Mouse (Mus musculus) C2C12 (cell line): Measurements from ENCODE around the gene Dcbld1. TPM values are rescaled to one million over a fixed set of nuclear protein-coding genes. Genes with fewer than 3 reads are reported as not detected.

Source experiments
- H3K27me3 ChIP-seq: one replicate; pipeline ENCODE4 v1.6.1; 2011; ENCODE audit not compliant: control insufficient read depth, insufficient read depth, insufficient read length
- H3K36me3 ChIP-seq: one replicate; pipeline ENCODE4 v1.6.1; 2011; ENCODE audit not compliant: control insufficient read depth, insufficient read depth
- H3K4me3 ChIP-seq: one replicate; pipeline ENCODE4 v1.5.1; 2011; ENCODE audit warnings: mild to moderate bottlenecking, control low read depth; ENCODE audit not compliant: poor library complexity, insufficient read depth, severe bottlenecking
- H3K79me2 ChIP-seq: one replicate; pipeline ENCODE4 v1.6.1; 2011; ENCODE audit not compliant: control insufficient read depth, insufficient read depth
- H3K79me3 ChIP-seq: one replicate; pipeline ENCODE4 v1.6.1; 2011; ENCODE audit warnings: low read depth, control low read depth
- H3ac ChIP-seq: one replicate; pipeline ENCODE3; 2011; ENCODE audit warnings: low read depth; ENCODE audit not compliant: control insufficient read depth, insufficient read length
- CEBPB ChIP-seq: IDR thresholded peaks from one replicate; pipeline ENCODE4 v1.6.1; 2011; ENCODE audit warnings: low read depth, mild to moderate bottlenecking, control low read depth, moderate library complexity
- CTCF ChIP-seq: IDR thresholded peaks from one replicate; pipeline ENCODE4 v1.5.1; 2011; ENCODE audit not compliant: control insufficient read depth, insufficient read depth, insufficient read length
- FOSL1 ChIP-seq: IDR thresholded peaks from one replicate; pipeline ENCODE4 v1.8.0; 2011; ENCODE audit warnings: mild to moderate bottlenecking, low read length; ENCODE audit not compliant: poor library complexity, insufficient read depth, severe bottlenecking
- MAX ChIP-seq: IDR thresholded peaks from one replicate; pipeline ENCODE4 v1.6.1; 2011; ENCODE audit warnings: mild to moderate bottlenecking, control low read depth
- MYOD1 ChIP-seq: IDR thresholded peaks from one replicate; pipeline ENCODE4 v1.6.1; 2011; ENCODE audit warnings: low read depth; ENCODE audit not compliant: control insufficient read depth, insufficient read length
- MYOG ChIP-seq: IDR thresholded peaks from one replicate; pipeline ENCODE4 v1.6.1; 2011; ENCODE audit not compliant: control insufficient read depth, insufficient read length; ENCODE audit errors: extremely low read depth
- USF1 ChIP-seq: IDR thresholded peaks from one replicate; pipeline ENCODE4 v1.6.1; 2011; ENCODE audit warnings: low read depth, mild to moderate bottlenecking, control low read depth, moderate library complexity
- long read RNA-seq, 2 experiments: library from polyadenylated mRNA; unstranded; transcript quantifications; one replicate each; pipeline ENCODE4 v2.0.0; 2019 to 2020
- polyA plus RNA-seq: library from polyadenylated mRNA; unstranded; fragments of >200 nt; fragmentation: generic; extraction: Trizol; gene quantifications from one replicate; pipeline ENCODE4 v1.2.1, GENCODE M21; 2012; ENCODE audit warnings: missing spikeins

Gene Dcbld1
- polyA plus RNA-seq: 5.6 TPM
- long read RNA-seq, experiment 1, transcript Dcbld1-201 (11 exons, 3,024 nt): major isoform, 5 of 7 reads
- long read RNA-seq, experiment 1, partial matches to known transcripts: 1 of 7 reads
- long read RNA-seq, experiment 1, other reads (novel, unspliced or antisense): 0 of 7 reads
- long read RNA-seq, experiment 2, transcript Dcbld1-203 (10 exons, 2,795 nt): minor isoform, 6 of 62 reads
- long read RNA-seq, experiment 2, transcript Dcbld1-201 (11 exons, 3,024 nt): major isoform, 44 of 62 reads
- long read RNA-seq, experiment 2, partial matches to known transcripts: 1 of 62 reads
- long read RNA-seq, experiment 2, other reads (novel, unspliced or antisense): 11 of 62 reads

DNA sequence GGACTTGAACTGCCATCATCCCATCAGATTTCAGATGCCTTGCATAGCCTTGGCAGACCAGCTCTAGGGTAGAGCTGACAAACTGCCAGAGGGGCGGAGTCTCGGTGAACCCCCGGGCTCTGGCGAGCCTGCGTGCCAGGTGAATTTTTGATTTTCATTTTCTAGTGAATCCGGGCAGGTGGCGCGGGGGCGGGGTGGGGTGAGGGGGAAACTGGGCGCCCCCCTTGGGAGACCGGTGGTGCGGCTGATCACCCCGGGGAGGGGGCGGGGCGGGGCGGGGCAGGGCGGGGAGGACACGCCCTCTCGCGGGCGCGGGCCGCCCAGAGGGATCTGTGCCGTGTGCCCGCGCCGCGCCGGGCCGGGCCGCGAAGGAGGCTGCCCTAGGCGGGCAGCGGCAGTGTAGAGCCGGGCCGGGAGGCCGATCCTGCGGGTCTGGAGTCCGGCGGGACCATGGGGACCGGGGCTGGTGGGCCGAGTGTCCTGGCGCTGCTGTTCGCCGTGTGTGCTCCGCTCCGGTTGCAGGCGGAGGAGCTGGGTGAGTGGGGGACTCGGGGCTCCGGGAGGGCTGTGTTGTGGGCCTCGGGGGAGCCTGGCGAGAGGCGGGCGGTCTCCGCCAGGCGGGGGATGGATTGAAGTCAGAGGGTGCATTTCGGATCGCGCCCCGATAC is at the start of gene Dcbld1:
Dcbld1 (plus strand) TSS at position 319 of the 668 bp plus-strand sequence.
- peak within 1 kb of the TSS; percentile 98 for H3ac ChIP-seq
- TF ChIP-seq MYOD1: no peak
- TF ChIP-seq CEBPB: no peak
- no peak for TF ChIP-seq CTCF
- no peak for TF ChIP-seq USF1
- no peak for TF ChIP-seq MYOG
- no peak for TF ChIP-seq MAX
- no peak for TF ChIP-seq FOSL1
- peak within 1 kb of the TSS; percentile 79 for H3K4me3 ChIP-seq
- peaks cover 4% of the 10 kb centered on the region for H3K36me3 ChIP-seq
- H3K27me3 ChIP-seq: no peaks in the 10 kb centered on the region
- peaks cover 30% of the 10 kb centered on the region for H3K79me2 ChIP-seq
- peaks cover 10% of the 10 kb centered on the region for H3K79me3 ChIP-seq

DNA sequence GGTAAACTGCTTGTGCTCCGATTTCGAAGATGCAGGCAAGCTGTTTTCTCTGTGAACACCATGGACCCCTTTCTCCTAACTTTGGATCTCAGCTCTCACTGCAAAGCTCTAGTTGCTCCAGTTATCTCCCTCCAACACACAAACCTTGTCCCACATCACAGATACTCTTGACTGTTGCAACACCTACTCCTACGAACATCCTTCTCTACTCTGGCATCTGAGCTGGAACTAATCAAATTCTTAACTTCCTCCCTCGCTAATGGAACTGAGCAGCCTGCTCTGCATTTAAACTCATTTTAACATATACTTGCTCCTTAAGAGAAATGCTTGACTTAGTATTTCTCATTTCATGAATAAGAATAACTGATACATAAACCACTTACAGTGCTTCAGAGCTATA is 47.5 kb upstream of the Dcbld1 start:
- no peak for TF ChIP-seq CEBPB
- TF ChIP-seq CTCF: no peak
- TF ChIP-seq MYOD1: no peak
- no peak for TF ChIP-seq FOSL1
- no peak for TF ChIP-seq MAX
- no peak for TF ChIP-seq USF1
- no peak for TF ChIP-seq MYOG
- no peaks in the 10 kb centered on the region for H3K36me3 ChIP-seq
- no peaks in the 10 kb centered on the region for H3K27me3 ChIP-seq
- no peak overlapping the region for H3ac ChIP-seq
- H3K4me3 ChIP-seq: no peak overlapping the region
- no peaks in the 10 kb centered on the region for H3K79me2 ChIP-seq
- H3K79me3 ChIP-seq: no peaks in the 10 kb centered on the region

DNA sequence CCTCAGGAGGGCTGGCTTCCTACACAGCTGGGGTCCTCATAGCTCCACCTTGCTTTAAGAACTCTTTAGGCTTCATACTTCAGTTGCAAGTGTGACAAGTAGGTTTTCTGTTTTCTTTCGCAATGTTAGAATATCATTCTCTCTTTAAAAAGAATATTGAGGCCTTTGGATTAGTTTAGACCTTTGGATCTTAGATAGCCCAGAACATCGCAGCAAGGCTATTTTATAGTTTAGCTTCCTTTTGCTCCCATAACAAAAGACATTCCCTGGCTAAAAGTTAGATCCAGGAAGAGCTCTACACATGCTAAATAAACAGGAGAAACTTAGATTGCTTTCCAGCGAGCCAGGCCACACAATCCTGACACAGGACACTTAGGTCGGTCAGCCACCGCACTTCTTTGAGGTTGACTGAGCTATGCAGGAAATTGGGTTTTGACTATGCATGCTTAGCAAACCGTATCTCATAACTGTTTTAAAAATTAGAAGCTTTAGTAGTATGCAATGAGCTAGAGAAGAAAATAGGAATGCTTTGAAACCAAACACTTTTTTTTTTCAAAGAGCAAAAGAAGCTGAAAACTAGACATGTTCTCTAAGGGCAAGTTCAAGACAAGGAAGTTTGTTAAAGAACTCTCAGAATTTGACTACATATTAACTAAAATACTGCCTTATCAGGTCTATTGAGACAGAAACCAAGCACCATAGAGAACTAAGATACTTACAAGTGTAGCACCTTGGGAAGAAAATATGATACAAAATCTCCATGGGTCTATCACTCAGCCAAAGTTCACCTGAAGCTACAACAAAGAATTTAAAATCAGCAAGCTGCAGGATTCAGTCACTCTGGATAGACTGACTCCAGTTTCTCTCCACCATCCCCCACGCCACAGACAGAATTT is 38.2 kb upstream of the Dcbld1 start, which contains the start of gene Ros1:
Ros1 (minus strand) TSS at position 288 of the 896 bp plus-strand sequence.
- Histone ChIP-seq H3ac (no peak within 1 kb of the TSS), H3K79me3 (no peaks in the 10 kb centered on the region), H3K4me3 (no peak within 1 kb of the TSS), H3K79me2 (no peaks in the 10 kb centered on the region), H3K27me3 (no peaks in the 10 kb centered on the region), H3K36me3 (no peaks in the 10 kb centered on the region)
- TF ChIP-seq USF1: no peak
- no peak for TF ChIP-seq CEBPB
- no peak for TF ChIP-seq FOSL1
- no peak for TF ChIP-seq MYOD1
- TF ChIP-seq MAX: no peak
- TF ChIP-seq MYOG: no peak
- no peak for TF ChIP-seq CTCF

DNA sequence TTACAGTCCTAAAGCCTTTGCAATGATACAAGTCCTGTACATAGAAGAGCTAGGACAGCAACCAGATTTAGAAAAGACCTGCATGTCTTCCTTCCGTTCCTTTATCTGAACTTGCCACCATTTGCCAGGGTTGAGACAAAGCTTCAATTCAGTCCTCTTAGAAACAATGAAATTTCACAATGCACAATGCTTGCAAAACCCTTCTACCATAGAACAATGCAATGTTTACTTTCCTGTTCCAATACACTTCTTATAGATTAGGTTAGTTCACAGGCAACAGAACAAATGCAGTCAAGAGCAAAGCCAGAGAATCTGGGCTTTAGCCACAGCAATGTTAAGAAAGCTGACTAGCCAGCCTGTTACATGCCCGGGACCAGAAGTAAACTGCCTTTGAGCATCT is 29.4 kb upstream of the Dcbld1 start:
- Histone ChIP-seq H3K36me3 (no peaks in the 10 kb centered on the region), H3ac (no peak overlapping the region), H3K79me3 (no peaks in the 10 kb centered on the region), H3K79me2 (no peaks in the 10 kb centered on the region), H3K4me3 (no peak overlapping the region), H3K27me3 (no peaks in the 10 kb centered on the region)
- no peak for TF ChIP-seq CTCF
- TF ChIP-seq CEBPB: no peak
- TF ChIP-seq MYOD1: no peak

DNA sequence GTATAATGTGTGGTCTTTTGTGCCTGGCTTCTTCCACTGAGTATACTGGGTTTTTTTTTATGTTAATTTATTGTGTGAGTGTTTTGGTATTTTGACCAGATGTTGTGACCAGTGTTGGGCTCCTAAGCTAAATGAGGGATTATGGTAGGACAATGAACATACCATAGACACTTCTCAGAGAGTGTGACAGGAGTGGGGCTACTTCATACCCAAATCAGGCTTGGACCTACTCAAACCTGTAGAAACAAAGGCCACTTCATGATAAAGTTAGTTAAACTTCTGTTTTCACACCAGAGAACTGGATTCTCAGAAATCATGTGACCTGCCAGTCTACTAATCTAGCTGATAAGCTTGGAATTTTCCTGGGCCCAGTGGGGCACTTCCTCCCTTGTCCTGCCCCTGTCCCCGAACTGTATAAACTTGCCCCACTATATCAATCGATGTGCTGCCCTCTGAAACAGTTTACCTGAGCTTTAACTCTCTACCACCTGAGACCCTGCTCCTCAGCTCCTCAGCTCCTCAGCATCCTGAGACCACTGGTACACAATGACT is 18.1 kb upstream of the Dcbld1 start:
- no peak overlapping the region for H3ac ChIP-seq
- TF ChIP-seq MYOD1: no peak
- TF ChIP-seq USF1: no peak
- TF ChIP-seq CTCF: no peak
- no peak for TF ChIP-seq FOSL1
- TF ChIP-seq MAX: no peak
- TF ChIP-seq MYOG: no peak
- no peak for TF ChIP-seq CEBPB
- no peaks in the 10 kb centered on the region for H3K36me3 ChIP-seq
- no peaks in the 10 kb centered on the region for H3K27me3 ChIP-seq
- no peaks in the 10 kb centered on the region for H3K79me3 ChIP-seq
- no peak overlapping the region for H3K4me3 ChIP-seq
- no peaks in the 10 kb centered on the region for H3K79me2 ChIP-seq
